Comparison of ENCODE assay signal across 7 mouse cellular contexts in genomic region chr15:102753170-102753569, GRCm38 (mm10). TPM values are rescaled to one million over a fixed set of nuclear protein-coding genes. Genes with fewer than 3 reads are reported as not detected.
DNase-seq lines count a peak whose midpoint lies in the region; ATAC-seq and TF ChIP-seq lines count a peak whose summit lies in the region.

No protein-coding gene starts in this region.

- TF ChIP-seq CTCF in bone marrow macrophage, adult 2 months (IDR thresholded peaks at IDR 0.05; ENCODE audit: low read depth, low read length): peak; percentile 92

- ATAC-seq in forebrain, embryonic 11.5 days (replicated peaks; ENCODE audit: low FRiP score): peak; percentile 81
- 0 out of 2 replicates have a peak, but pooled peaks have one; percentile 34 for ATAC-seq in kidney, embryonic 14.5 days (ENCODE audit: low FRiP score, low TSS enrichment)

- peak; percentile 37 for DNase-seq in 416B (ENCODE audit: low read depth)
- peak; percentile 76 for DNase-seq in CD4-positive helper T cell, adult 2 months (ENCODE audit: low read depth, low spot score)
- DNase-seq in forebrain, embryonic 11.5 days (ENCODE audit: low spot score): peak; percentile 87
- peak; percentile 87 for DNase-seq in midbrain, embryonic 10.5 days (ENCODE audit: low spot score)
- DNase-seq in testis, postnatal 10 days (ENCODE audit: low spot score): peak; percentile 72

- H3K9ac ChIP-seq in forebrain, embryonic 11.5 days (ENCODE audit: low read length): no peak overlapping the region
- H3K9ac ChIP-seq in kidney, embryonic 14.5 days (ENCODE audit: low read depth, low read length): no peak overlapping the region

- H3K4me1 ChIP-seq in bone marrow macrophage, adult 2 months (ENCODE audit: control insufficient read depth, insufficient read depth, low read length): no peaks in the 10 kb centered on the region
- H3K4me1 ChIP-seq in forebrain, embryonic 11.5 days (replicated peaks; ENCODE audit: control insufficient read depth, insufficient read depth, low read length): no peaks in the 10 kb centered on the region; the same call in 1 of the 2 replicates
- 0 out of 2 replicates have a peak, but pooled peaks cover 3% of the 10 kb centered on the region for H3K4me1 ChIP-seq in kidney, embryonic 14.5 days (ENCODE audit: control insufficient read depth, insufficient read depth, low read length)
- H3K4me1 ChIP-seq in midbrain, embryonic 10.5 days: peaks cover 25% of the 10 kb centered on the region

- H3K4me3 ChIP-seq in bone marrow macrophage, adult 2 months (ENCODE audit: insufficient read depth, low read length): no peak overlapping the region
- no peak overlapping the region for H3K4me3 ChIP-seq in forebrain, embryonic 11.5 days (ENCODE audit: low read depth, low read length)
- no peak overlapping the region for H3K4me3 ChIP-seq in kidney, embryonic 14.5 days (ENCODE audit: low read length)
- peak overlapping the region; percentile 29; the same call in 1 of the 2 replicates for H3K4me3 ChIP-seq in midbrain, embryonic 10.5 days

- no peaks in the 10 kb centered on the region for H3K36me3 ChIP-seq in forebrain, embryonic 11.5 days (ENCODE audit: control insufficient read depth, insufficient read depth, low read length)
- no peaks in the 10 kb centered on the region for H3K36me3 ChIP-seq in kidney, embryonic 14.5 days (ENCODE audit: control insufficient read depth, insufficient read depth, low read length)
- no peaks in the 10 kb centered on the region for H3K36me3 ChIP-seq in midbrain, embryonic 10.5 days

- H3K4me2 ChIP-seq in forebrain, embryonic 11.5 days (ENCODE audit: low read depth, low read length, severe bottlenecking): 0 out of 2 replicates have a peak overlapping the region, but pooled peaks have one; percentile 2
- no peak overlapping the region for H3K4me2 ChIP-seq in kidney, embryonic 14.5 days (replicated peaks; ENCODE audit: low read depth, low read length)

- no peak overlapping the region for H3K27ac ChIP-seq in bone marrow macrophage, adult 2 months (ENCODE audit: insufficient read depth, low read depth, low read length)
- H3K27ac ChIP-seq in forebrain, embryonic 11.5 days (ENCODE audit: low read depth, low read length): no peak overlapping the region
- H3K27ac ChIP-seq in kidney, embryonic 14.5 days (ENCODE audit: low read depth, low read length): no peak overlapping the region
- no peak overlapping the region; the same call in 1 of the 2 replicates for H3K27ac ChIP-seq in midbrain, embryonic 10.5 days (replicated peaks)

- H3K27me3 ChIP-seq in forebrain, embryonic 11.5 days (ENCODE audit: control insufficient read depth, insufficient read depth, low read length): peaks cover 32% of the 10 kb centered on the region
- peaks cover 13% of the 10 kb centered on the region; the same call in 1 of the 2 replicates for H3K27me3 ChIP-seq in kidney, embryonic 14.5 days (ENCODE audit: control insufficient read depth, insufficient read depth, low read length)
- peaks cover 90% of the 10 kb centered on the region for H3K27me3 ChIP-seq in midbrain, embryonic 10.5 days (ENCODE audit: low read depth, poor library complexity, severe bottlenecking)

- no peaks in the 10 kb centered on the region for H3K9me3 ChIP-seq in forebrain, embryonic 11.5 days (ENCODE audit: control insufficient read depth, low read length)
- no peaks in the 10 kb centered on the region for H3K9me3 ChIP-seq in kidney, embryonic 14.5 days (ENCODE audit: control insufficient read depth, low read length)
- no peaks in the 10 kb centered on the region for H3K9me3 ChIP-seq in midbrain, embryonic 10.5 days (replicated peaks)

- WGBS in forebrain, embryonic 11.5 days: 3% methylated on average over 13 of the region's 13 CpGs
- WGBS in kidney, embryonic 14.5 days: 7% methylated on average over 13 of the region's 13 CpGs
- 5% methylated on average over 13 of the region's 13 CpGs for WGBS in midbrain, embryonic 10.5 days

- no peak for TF ChIP-seq POLR2A in bone marrow macrophage, adult 2 months (IDR thresholded peaks at IDR 0.05; ENCODE audit: borderline replicate concordance, low read depth, low read length)

RNA-seq across cellular contexts. Expression of gene Calcoco1, which starts 31.2 kb away (rescaled TPM):
- 71.0 and 72.9 TPM in 2 replicates for polyA plus RNA-seq in bone marrow macrophage, adult 2 months (2012; ENCODE audit: insufficient read depth, insufficient read length, missing spikeins)
- polyA plus RNA-seq in forebrain, embryonic 11.5 days (2014; fragmentation: Nextera tagmentation; extraction: Ambion mirVana): 30.4 and 31.1 TPM in 2 replicates
- polyA plus RNA-seq in kidney, embryonic 14.5 days (2014; fragmentation: Nextera tagmentation; extraction: Ambion mirVana): 26.1 and 41.3 TPM in 2 replicates
- 26.0 and 31.1 TPM in 2 replicates for polyA plus RNA-seq in midbrain, embryonic 10.5 days (2016; fragmentation: Nextera tagmentation; extraction: Ambion mirVana)

Comparison
In these comparisons a context has a peak if more than half of its experiments do, and no peak if none do; other contexts are left out.
1. DNase-seq: peak in every context shown above with its lines; median percentile 87 in forebrain, embryonic 11.5 days; 87 in midbrain, embryonic 10.5 days; 76 in CD4-positive helper T cell, adult 2 months; 72 in testis, postnatal 10 days; 37 in 416B.